Mouse (Mus musculus) small intestine, adult 2 months (tissue): ENCODE measurements around the gene Fcer2a.

Experiments used
- CTCF ChIP-seq: fragments of 200-500 bp; IDR thresholded peaks from 2 replicates; pipeline ENCODE4 v1.5.1; 2012; ENCODE audit warnings: low read depth, mild to moderate bottlenecking, control low read depth, inconsistent platforms, low read length, moderate library complexity, mixed read lengths; ENCODE audit not compliant: insufficient replicate concordance, insufficient read length; ENCODE audit errors: extremely low read depth
- POLR2A ChIP-seq: fragments of 200-500 bp; IDR thresholded peaks from 2 replicates; pipeline ENCODE4 v1.6.1; 2012; ENCODE audit warnings: low read depth, mild to moderate bottlenecking, control low read depth, inconsistent platforms, low read length, moderate library complexity

GRCm38 (mm10) chr8:3720551-3720950 lies 26.6 kb upstream of the Fcer2a start, which contains the start of gene Clec4g:
- TF ChIP-seq CTCF = no peak
- no peak for TF ChIP-seq POLR2A
